Mouse (Mus musculus) T-helper 17 cell (primary cell): ENCODE data around the gene Sys1.

Experiments used
- in situ Hi-C, 2 experiments: fragments of 300-600 bp; cut with MboI, MseI; formaldehyde crosslinking; loops; 1 replicate in 1 of 2; 2 replicates in 1 of 2; pipeline ENCODE4 v1.15.1; 2025; ENCODE audit warnings: high pct_unique_total_duplicates in 2 of 2

The Sys1 gene

GRCm38 (mm10) chr2:164453047-164453757, 3.6 kb upstream of the Sys1 start:
- in situ Hi-C loops: no loop called here

GRCm38 (mm10) chr2:164453887-164454500, 2.8 kb upstream of the Sys1 start:
- in situ Hi-C loops: no loop called here

GRCm38 (mm10) chr2:164454846-164455245, 1.9 kb upstream of the Sys1 start:
- in situ Hi-C loops: loop anchor here (5.0 kb wide), 2 partner anchors 62 to 72 kb away; no protein-coding TSS in a partner anchor

GRCm38 (mm10) chr2:164455421-164456190, 1.2 kb upstream of the Sys1 start:
- in situ Hi-C loops: loop anchor here (5.0 kb wide), 2 partner anchors 62 to 72 kb away; no protein-coding TSS in a partner anchor

- in situ Hi-C loops: loop anchor here (5.0 kb wide), 2 partner anchors 61 to 71 kb away; no protein-coding TSS in a partner anchor
Measured at GRCm38 (mm10) chr2:164456413-164456812, 351 bp upstream of the Sys1 start.

- in situ Hi-C loops: loop anchor here (5.0 kb wide), 2 partner anchors 59 to 69 kb away; no protein-coding TSS in a partner anchor
Measured at GRCm38 (mm10) chr2:164457942-164458341, 1.2 kb downstream of the Sys1 start.

- in situ Hi-C loops: loop anchor here (5.0 kb wide), 2 partner anchors 59 to 69 kb away; no protein-coding TSS in a partner anchor
Measured at GRCm38 (mm10) chr2:164458535-164458934, 1.8 kb downstream of the Sys1 start.

- in situ Hi-C loops: no loop called here
Measured at GRCm38 (mm10) chr2:164460745-164461551, 4.2 kb downstream of the Sys1 start, which contains the start of gene Gm20458. TSS of gene Gm20458 (plus strand) at chr2:164460967.

- in situ Hi-C loops: no loop called here
Measured at GRCm38 (mm10) chr2:164465161-164465560, 8.4 kb downstream of the Sys1 start.

GRCm38 (mm10) chr2:164466787-164467186, 10.0 kb downstream of the Sys1 start:
- in situ Hi-C loops: no loop called here

- in situ Hi-C loops: no loop called here
Measured at GRCm38 (mm10) chr2:164470254-164470653, 13.5 kb downstream of the Sys1 start.

- in situ Hi-C loops: no loop called here
Measured at GRCm38 (mm10) chr2:164473624-164474023, 16.9 kb downstream of the Sys1 start, which contains the start of gene Trp53tg5. TSS of gene Trp53tg5 (minus strand) at chr2:164473724.

- in situ Hi-C loops: no loop called here
Measured at GRCm38 (mm10) chr2:164485681-164486257, 29.0 kb downstream of the Sys1 start, which contains the start of gene Dbndd2. TSS of gene Dbndd2 (plus strand) at chr2:164486106.

GRCm38 (mm10) chr2:164486258-164487114, 29.7 kb downstream of the Sys1 start:
- in situ Hi-C loops: no loop called here

GRCm38 (mm10) chr2:164487115-164487527, 30.4 kb downstream of the Sys1 start:
- in situ Hi-C loops: no loop called here

- in situ Hi-C loops: no loop called here
Measured at GRCm38 (mm10) chr2:164487812-164488211, 31.0 kb downstream of the Sys1 start.

GRCm38 (mm10) chr2:164494126-164494525, 37.4 kb downstream of the Sys1 start:
- in situ Hi-C loops: no loop called here

GRCm38 (mm10) chr2:164496331-164496730, 39.6 kb downstream of the Sys1 start:
- in situ Hi-C loops: no loop called here

GRCm38 (mm10) chr2:164496847-164497690, 40.3 kb downstream of the Sys1 start, which contains the start of gene Pigt:
TSS of gene Pigt (plus strand) at chr2:164497520.
- in situ Hi-C loops: no loop called here
